Mouse (Mus musculus) forebrain, embryonic 13.5 days (tissue): ENCODE results near the gene Slc25a42. TPM values are rescaled to one million over a fixed set of nuclear protein-coding genes. Genes with fewer than 3 reads are reported as not detected.

Source experiments
- ATAC-seq: fragments of 200-750 bp; cut with Nextera tagmentation; 2 replicates; pipeline ENCODE4 v1.8.0; 2017
- H3K27ac ChIP-seq: fragments of 300-500 bp; sonication (generic); 2 replicates; pipeline ENCODE4 v1.5.1; 2015; ENCODE audit warnings: inconsistent platforms, mild to moderate bottlenecking, moderate library complexity
- H3K27me3 ChIP-seq: fragments of 300-500 bp; sonication (generic); 2 replicates; pipeline ENCODE4 v1.6.1; 2015; ENCODE audit warnings: mild to moderate bottlenecking, inconsistent platforms
- H3K36me3 ChIP-seq: fragments of 300-500 bp; sonication (generic); 2 replicates; pipeline ENCODE4 v1.6.1; 2015; ENCODE audit warnings: mild to moderate bottlenecking, inconsistent platforms; ENCODE audit not compliant: poor library complexity, severe bottlenecking
- H3K4me1 ChIP-seq: fragments of 300-500 bp; sonication (generic); 2 replicates; pipeline ENCODE4 v1.6.1; 2015; ENCODE audit warnings: inconsistent platforms
- H3K4me2 ChIP-seq: fragments of 300-500 bp; sonication (generic); 2 replicates; pipeline ENCODE4 v1.6.1; 2015; ENCODE audit warnings: inconsistent platforms, mild to moderate bottlenecking, moderate library complexity
- H3K4me3 ChIP-seq: fragments of 300-500 bp; sonication (generic); 2 replicates; pipeline ENCODE4 v1.5.1; 2015; ENCODE audit warnings: mild to moderate bottlenecking, inconsistent platforms
- H3K9ac ChIP-seq: fragments of 300-500 bp; sonication (generic); 2 replicates; pipeline ENCODE4 v1.6.1; 2015; ENCODE audit warnings: mild to moderate bottlenecking, inconsistent platforms
- H3K9me3 ChIP-seq: fragments of 300-500 bp; sonication (generic); replicated peaks from 2 replicates; pipeline ENCODE4 v1.6.1; 2016; ENCODE audit warnings: inconsistent platforms
- WGBS: fragments of 180-500 bp; shearing (Covaris S2); methylation state at CpG from one replicate; pipeline ENCODE4 v1.1.7; 2015; 5-methylcytosine and 5-hydroxymethylcytosine counted together
- polyA plus RNA-seq: library from polyadenylated mRNA; unstranded; fragments of >200 nt; fragmentation: Nextera tagmentation; extraction: Ambion mirVana; gene quantifications from 2 replicates; pipeline ENCODE4 v1.2.1, GENCODE M21; 2015

Gene Slc25a42
- 2.0 and 3.0 TPM in 2 replicates for polyA plus RNA-seq

- Histone ChIP-seq H3K27ac (no peak within 1 kb of the TSS), H3K9ac (peak within 1 kb of the TSS; percentile 63), H3K36me3 (no peaks in the 10 kb centered on the region), H3K4me2 (peak within 1 kb of the TSS; percentile 96), H3K4me3 (peak within 1 kb of the TSS; percentile 60), H3K9me3 (no peaks in the 10 kb centered on the region), H3K4me1 (peaks cover 13% of the 10 kb centered on the region), H3K27me3 (peaks cover 42% of the 10 kb centered on the region)
- under 1% methylated on average over 66 of the region's 66 CpGs for WGBS
- peak; percentile 99 for ATAC-seq
Measured at GRCm38 (mm10) chr8:70212112-70213055, at the start of gene Slc25a42. Slc25a42 (minus strand) TSS chr8:70212305.

GRCm38 (mm10) chr8:70259043-70259442 lies 46.9 kb upstream of the Slc25a42 start:
- H3K4me1 ChIP-seq, result no peaks in the 10 kb centered on the region
- no peak for ATAC-seq
- H3K4me2 ChIP-seq, result no peak overlapping the region
- no peaks in the 10 kb centered on the region for H3K27me3 ChIP-seq
- no peaks in the 10 kb centered on the region for H3K9me3 ChIP-seq
- peaks cover 100% of the 10 kb centered on the region for H3K36me3 ChIP-seq
- 94% methylated on average over 2 of the region's 2 CpGs for WGBS
- no peak overlapping the region for H3K27ac ChIP-seq
- H3K9ac ChIP-seq, result no peak overlapping the region
- no peak overlapping the region for H3K4me3 ChIP-seq

GRCm38 (mm10) chr8:70258600-70258999 lies 46.5 kb upstream of the Slc25a42 start:
- no peak overlapping the region for H3K9ac ChIP-seq
- no peak overlapping the region for H3K4me3 ChIP-seq
- no peaks in the 10 kb centered on the region for H3K9me3 ChIP-seq
- H3K36me3 ChIP-seq, result peaks cover 100% of the 10 kb centered on the region
- ATAC-seq, result no peak
- no peak overlapping the region for H3K4me2 ChIP-seq
- no peaks in the 10 kb centered on the region for H3K27me3 ChIP-seq
- 93% methylated on average over 5 of the region's 5 CpGs for WGBS
- H3K4me1 ChIP-seq, result no peaks in the 10 kb centered on the region
- H3K27ac ChIP-seq, result no peak overlapping the region

GRCm38 (mm10) chr8:70257456-70257855 lies 45.4 kb upstream of the Slc25a42 start:
- Histone ChIP-seq H3K4me1 (no peaks in the 10 kb centered on the region), H3K4me2 (no peak overlapping the region), H3K27me3 (no peaks in the 10 kb centered on the region), H3K9me3 (no peaks in the 10 kb centered on the region), H3K27ac (no peak overlapping the region), H3K4me3 (no peak overlapping the region), H3K9ac (no peak overlapping the region), H3K36me3 (peaks cover 100% of the 10 kb centered on the region)
- ATAC-seq, result no peak
- WGBS, result 90% methylated on average over 3 of the region's 3 CpGs

DNA sequence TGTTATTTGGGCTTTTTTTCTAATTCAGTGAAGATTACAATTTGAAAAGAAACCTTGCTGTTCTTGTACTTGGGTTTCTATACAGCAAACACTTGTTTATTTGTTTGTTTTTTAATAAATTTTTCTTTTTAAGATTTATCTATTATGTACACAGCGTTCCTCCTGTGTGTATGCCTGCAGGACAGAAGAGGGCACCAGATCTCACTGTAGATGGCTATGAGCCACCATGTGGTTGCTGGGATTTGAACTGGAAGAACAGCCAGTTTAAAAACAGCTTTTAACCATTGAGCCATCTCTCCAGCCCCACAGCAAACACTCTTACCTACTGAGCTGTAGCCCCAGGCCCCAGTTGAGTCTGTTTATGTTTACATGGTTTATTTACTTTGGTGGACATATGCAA lies 42.5 kb upstream of the Slc25a42 start:
- H3K9ac ChIP-seq, result no peak overlapping the region; the same call in 1 of the 2 replicates
- H3K27ac ChIP-seq, result no peak overlapping the region
- no peak for ATAC-seq
- no peaks in the 10 kb centered on the region for H3K27me3 ChIP-seq
- H3K4me2 ChIP-seq, result no peak overlapping the region
- no peak overlapping the region for H3K4me3 ChIP-seq
- H3K4me1 ChIP-seq, result no peaks in the 10 kb centered on the region
- H3K9me3 ChIP-seq, result no peaks in the 10 kb centered on the region
- WGBS, result 80% methylated on average over 1 of the region's 1 CpGs
- H3K36me3 ChIP-seq, result peaks cover 100% of the 10 kb centered on the region

DNA sequence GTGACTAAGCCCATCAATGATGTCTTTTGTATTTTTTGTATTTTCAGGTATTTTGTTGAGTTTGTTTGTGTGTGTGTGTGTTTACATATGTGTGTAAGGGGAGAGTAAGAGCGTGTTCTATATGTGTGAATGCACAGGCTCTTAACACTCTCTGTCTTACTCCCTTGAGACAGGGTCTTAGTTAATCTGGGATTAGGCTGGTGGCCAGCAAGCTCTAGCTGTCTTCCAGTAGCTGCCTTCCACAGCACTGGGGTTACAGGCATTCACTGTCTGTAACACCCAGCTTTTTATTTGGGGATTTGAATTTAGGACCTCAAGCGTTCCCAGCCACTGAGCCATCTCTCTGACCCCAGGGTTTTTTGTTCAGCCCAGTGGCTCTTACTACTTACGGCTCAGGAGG lies 35.7 kb upstream of the Slc25a42 start:
- no peak for ATAC-seq
- Histone ChIP-seq H3K27me3 (no peaks in the 10 kb centered on the region), H3K27ac (no peak overlapping the region), H3K4me3 (no peak overlapping the region), H3K4me1 (peaks cover 9% of the 10 kb centered on the region; the same call in 1 of the 2 replicates), H3K36me3 (peaks cover 94% of the 10 kb centered on the region), H3K4me2 (no peak overlapping the region), H3K9me3 (no peaks in the 10 kb centered on the region), H3K9ac (no peak overlapping the region)
- WGBS, result 88% methylated on average over 3 of the region's 3 CpGs

GRCm38 (mm10) chr8:70246622-70247021 lies 34.5 kb upstream of the Slc25a42 start:
- WGBS, result 96% methylated on average over 6 of the region's 6 CpGs
- H3K4me1 ChIP-seq, result peaks cover 9% of the 10 kb centered on the region; the same call in 1 of the 2 replicates
- no peak for ATAC-seq
- no peaks in the 10 kb centered on the region for H3K27me3 ChIP-seq
- peaks cover 94% of the 10 kb centered on the region for H3K36me3 ChIP-seq
- H3K9ac ChIP-seq, result no peak overlapping the region
- no peaks in the 10 kb centered on the region for H3K9me3 ChIP-seq
- H3K4me2 ChIP-seq, result no peak overlapping the region
- H3K27ac ChIP-seq, result no peak overlapping the region
- H3K4me3 ChIP-seq, result no peak overlapping the region

- Histone ChIP-seq H3K4me1 (peaks cover 21% of the 10 kb centered on the region), H3K36me3 (peaks cover 89% of the 10 kb centered on the region)
- WGBS, result 93% methylated on average over 5 of the region's 5 CpGs
Measured at GRCm38 (mm10) chr8:70240642-70241041, 28.5 kb upstream of the Slc25a42 start.

DNA sequence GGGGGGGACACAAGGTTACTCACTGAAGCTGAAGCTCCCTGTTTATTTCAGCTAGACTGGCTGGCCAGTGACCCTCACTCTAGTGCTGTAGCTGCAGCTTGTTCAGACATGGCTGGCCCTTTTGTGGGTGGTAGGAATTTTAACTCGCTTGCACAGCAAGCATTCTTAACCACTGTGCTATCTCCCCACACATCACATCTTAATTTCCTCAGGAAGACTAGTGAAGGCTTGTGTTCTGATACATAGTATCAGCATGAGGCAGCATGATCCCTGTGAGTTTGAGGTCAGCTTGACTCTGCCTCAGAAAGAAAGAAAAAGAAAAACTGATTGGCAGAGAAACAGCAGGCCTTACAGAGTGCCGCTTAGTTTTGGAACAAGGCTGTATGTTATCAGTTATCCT lies 25.7 kb upstream of the Slc25a42 start:
- H3K4me2 ChIP-seq, result no peak overlapping the region
- no peaks in the 10 kb centered on the region for H3K9me3 ChIP-seq
- peaks cover 65% of the 10 kb centered on the region for H3K36me3 ChIP-seq
- 88% methylated on average over 2 of the region's 2 CpGs for WGBS
- no peaks in the 10 kb centered on the region for H3K27me3 ChIP-seq
- no peak for ATAC-seq
- H3K4me1 ChIP-seq, result peaks cover 29% of the 10 kb centered on the region
- no peak overlapping the region for H3K4me3 ChIP-seq
- no peak overlapping the region for H3K27ac ChIP-seq
- H3K9ac ChIP-seq, result no peak overlapping the region

More at GRCm38 (mm10) chr8:70240642-70241041, 28.5 kb upstream of the Slc25a42 start:
- Histone ChIP-seq H3K9me3 (no peaks in the 10 kb centered on the region), H3K27me3 (no peaks in the 10 kb centered on the region), H3K4me2 (no peak overlapping the region), H3K4me3 (no peak overlapping the region), H3K9ac (no peak overlapping the region), H3K27ac (no peak overlapping the region)
- ATAC-seq, result no peak

GRCm38 (mm10) chr8:70234781-70235128 lies 22.6 kb upstream of the Slc25a42 start:
- 0% methylated on average over 15 of the region's 15 CpGs for WGBS
- ATAC-seq, result no peak
- H3K36me3 ChIP-seq, result peaks cover 47% of the 10 kb centered on the region

GRCm38 (mm10) chr8:70234080-70234780 lies 22.1 kb upstream of the Slc25a42 start, which contains the start of the genes Sugp2 and Armc6:
Sugp2 (plus strand) TSS chr8:70234226.
Armc6 (minus strand) TSS chr8:70234466.
- WGBS, result under 1% methylated on average over 59 of the region's 67 CpGs
- peak within 1 kb of the TSS; percentile 88 for H3K27ac ChIP-seq
- H3K4me1 ChIP-seq, result peaks cover 30% of the 10 kb centered on the region
- peak; percentile 97 for ATAC-seq
- peak within 1 kb of the TSS; percentile 94 for H3K4me2 ChIP-seq
- peak within 1 kb of the TSS; percentile 95 for H3K9ac ChIP-seq
- H3K36me3 ChIP-seq, result peaks cover 49% of the 10 kb centered on the region
- H3K9me3 ChIP-seq, result no peaks in the 10 kb centered on the region
- peak within 1 kb of the TSS; percentile 85 for H3K4me3 ChIP-seq
- H3K27me3 ChIP-seq, result no peaks in the 10 kb centered on the region

More at GRCm38 (mm10) chr8:70234781-70235128, 22.6 kb upstream of the Slc25a42 start:
- H3K9ac ChIP-seq, result peak overlapping the region; percentile 95
- H3K4me3 ChIP-seq, result peak overlapping the region; percentile 85
- peak overlapping the region; percentile 94 for H3K4me2 ChIP-seq
- H3K27ac ChIP-seq, result peak overlapping the region; percentile 88
- H3K9me3 ChIP-seq, result no peaks in the 10 kb centered on the region
- peaks cover 30% of the 10 kb centered on the region for H3K4me1 ChIP-seq
- no peaks in the 10 kb centered on the region for H3K27me3 ChIP-seq

GRCm38 (mm10) chr8:70233606-70234005 lies 21.5 kb upstream of the Slc25a42 start:
- H3K36me3 ChIP-seq, result peaks cover 49% of the 10 kb centered on the region
- peak overlapping the region; percentile 85 for H3K4me3 ChIP-seq
- H3K4me1 ChIP-seq, result peaks cover 30% of the 10 kb centered on the region
- H3K9me3 ChIP-seq, result no peaks in the 10 kb centered on the region
- H3K4me2 ChIP-seq, result peak overlapping the region; percentile 94
- ATAC-seq, result peak; percentile 17
- peak overlapping the region; percentile 88 for H3K27ac ChIP-seq
- 8% methylated on average over 13 of the region's 13 CpGs for WGBS
- peak overlapping the region; percentile 95 for H3K9ac ChIP-seq
- H3K27me3 ChIP-seq, result no peaks in the 10 kb centered on the region
